Mouse (Mus musculus) hindbrain, embryonic 13.5 days (tissue): ENCODE results near the gene Fam196b. TPM values are rescaled to one million over a fixed set of nuclear protein-coding genes. Genes with fewer than 3 reads are reported as not detected.

Experiments used
- ATAC-seq: fragments of 200-750 bp; cut with Nextera tagmentation; 2 replicates; pipeline ENCODE4 v1.8.0; 2017; ENCODE audit warnings: moderate TSS enrichment; ENCODE audit not compliant: low FRiP score
- H3K27ac ChIP-seq: fragments of 300-500 bp; sonication (generic); 2 replicates; pipeline ENCODE4 v1.5.1; 2015; ENCODE audit warnings: inconsistent platforms, mild to moderate bottlenecking, moderate library complexity
- H3K27me3 ChIP-seq: fragments of 300-500 bp; sonication (generic); 2 replicates; pipeline ENCODE4 v1.6.1; 2015; ENCODE audit warnings: mild to moderate bottlenecking, inconsistent platforms
- H3K36me3 ChIP-seq: fragments of 300-500 bp; sonication (generic); 2 replicates; pipeline ENCODE4 v1.6.1; 2015; ENCODE audit warnings: mild to moderate bottlenecking, inconsistent platforms
- H3K4me1 ChIP-seq: fragments of 300-500 bp; sonication (generic); replicated peaks from 2 replicates; pipeline ENCODE4 v1.6.1; 2015; ENCODE audit warnings: inconsistent platforms
- H3K4me2 ChIP-seq: fragments of 300-500 bp; sonication (generic); 2 replicates; pipeline ENCODE4 v1.6.1; 2015; ENCODE audit warnings: inconsistent platforms, mild to moderate bottlenecking, moderate library complexity
- H3K4me3 ChIP-seq: fragments of 300-500 bp; sonication (generic); 2 replicates; pipeline ENCODE4 v1.5.1; 2015; ENCODE audit warnings: mild to moderate bottlenecking, inconsistent platforms
- H3K9ac ChIP-seq: fragments of 300-500 bp; sonication (generic); 2 replicates; pipeline ENCODE4 v1.6.1; 2015; ENCODE audit warnings: mild to moderate bottlenecking, inconsistent platforms
- H3K9me3 ChIP-seq: fragments of 300-500 bp; sonication (generic); 2 replicates; pipeline ENCODE4 v1.6.1; 2016; ENCODE audit warnings: inconsistent platforms
- WGBS: fragments of 180-500 bp; shearing (Covaris S2); methylation state at CpG from one replicate; pipeline ENCODE4 v1.1.7; 2015; 5-methylcytosine and 5-hydroxymethylcytosine counted together
- polyA plus RNA-seq: library from polyadenylated mRNA; unstranded; fragments of >200 nt; fragmentation: Nextera tagmentation; extraction: Ambion mirVana; gene quantifications from 2 replicates; pipeline ENCODE4 v1.2.1, GENCODE M21; 2015

Gene Fam196b
- 3.5 and 3.8 TPM in 2 replicates for polyA plus RNA-seq

DNA sequence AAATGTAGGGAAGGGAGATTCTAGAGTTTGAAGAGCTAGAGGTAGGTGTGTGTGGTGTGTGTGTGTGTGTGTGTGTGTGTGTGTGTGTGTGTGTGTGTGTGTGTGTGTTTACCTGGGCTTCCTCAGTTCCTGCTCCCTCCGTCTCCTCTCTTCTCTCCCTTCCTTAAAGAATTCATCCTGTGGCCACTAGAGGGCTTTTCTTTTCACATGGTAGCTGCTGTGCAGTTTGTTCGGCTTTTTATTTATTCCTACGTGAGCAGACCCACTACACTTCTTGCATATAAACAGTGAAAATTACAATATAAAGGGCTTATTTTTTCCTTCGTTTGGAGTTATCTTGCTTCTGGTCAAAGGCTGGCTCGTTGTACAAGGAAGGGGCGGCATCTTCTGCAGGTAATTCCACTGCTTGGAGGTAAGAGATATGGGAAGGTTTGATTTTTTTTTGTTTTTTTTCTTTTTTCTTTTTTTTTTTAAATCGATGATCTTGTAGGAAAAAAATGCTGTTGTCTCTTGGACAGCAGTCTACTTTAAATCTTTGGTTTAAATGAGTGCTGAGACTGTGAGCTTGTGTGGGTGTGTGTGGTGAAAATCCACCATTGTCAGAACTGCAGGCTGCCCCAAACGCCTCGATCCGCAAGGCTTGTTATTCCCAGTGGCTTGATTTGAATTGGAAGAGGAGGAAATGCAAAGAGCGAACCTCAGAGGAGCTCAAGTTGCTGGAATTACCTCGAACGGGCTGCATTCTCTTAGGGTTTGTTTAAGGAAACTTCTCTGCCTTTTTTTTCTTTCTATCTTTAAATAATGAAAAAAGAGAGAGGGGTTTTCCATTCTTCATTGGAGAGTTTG lies at the start of gene Fam196b:
Gene Fam196b, plus strand, starts transcription at position 289 of the 846 bp plus-strand sequence.
- Histone ChIP-seq H3K27me3 (peaks cover 15% of the 10 kb centered on the region; the same call in 1 of the 2 replicates), H3K27ac (peak within 1 kb of the TSS; percentile 68), H3K9ac (peak within 1 kb of the TSS; percentile 69), H3K36me3 (no peaks in the 10 kb centered on the region), H3K4me3 (peak within 1 kb of the TSS; percentile 43), H3K4me1 (peaks cover 33% of the 10 kb centered on the region), H3K9me3 (no peaks in the 10 kb centered on the region), H3K4me2 (peak within 1 kb of the TSS; percentile 55)
- ATAC-seq = peak; percentile 72
- 2% methylated on average over 13 of the region's 13 CpGs for WGBS

GRCm38 (mm10) chr11:34272016-34272415 lies 42.6 kb upstream of the Fam196b start:
- no peak overlapping the region for H3K27ac ChIP-seq
- H3K9me3 ChIP-seq = no peaks in the 10 kb centered on the region
- 49% methylated on average over 10 of the region's 10 CpGs for WGBS
- H3K27me3 ChIP-seq = peaks cover 30% of the 10 kb centered on the region
- no peak overlapping the region for H3K4me3 ChIP-seq
- H3K4me2 ChIP-seq = no peak overlapping the region
- no peak overlapping the region for H3K9ac ChIP-seq
- peaks cover 17% of the 10 kb centered on the region for H3K4me1 ChIP-seq
- no peaks in the 10 kb centered on the region for H3K36me3 ChIP-seq
- no peak for ATAC-seq

GRCm38 (mm10) chr11:34275941-34276340 lies 38.7 kb upstream of the Fam196b start:
- ATAC-seq = no peak
- H3K9me3 ChIP-seq = no peaks in the 10 kb centered on the region
- H3K4me3 ChIP-seq = no peak overlapping the region
- peaks cover 57% of the 10 kb centered on the region for H3K27me3 ChIP-seq
- no peak overlapping the region for H3K27ac ChIP-seq
- no peak overlapping the region for H3K9ac ChIP-seq
- H3K4me2 ChIP-seq = no peak overlapping the region
- peaks cover 17% of the 10 kb centered on the region for H3K4me1 ChIP-seq
- 35% methylated on average over 2 of the region's 2 CpGs for WGBS
- no peaks in the 10 kb centered on the region for H3K36me3 ChIP-seq

DNA sequence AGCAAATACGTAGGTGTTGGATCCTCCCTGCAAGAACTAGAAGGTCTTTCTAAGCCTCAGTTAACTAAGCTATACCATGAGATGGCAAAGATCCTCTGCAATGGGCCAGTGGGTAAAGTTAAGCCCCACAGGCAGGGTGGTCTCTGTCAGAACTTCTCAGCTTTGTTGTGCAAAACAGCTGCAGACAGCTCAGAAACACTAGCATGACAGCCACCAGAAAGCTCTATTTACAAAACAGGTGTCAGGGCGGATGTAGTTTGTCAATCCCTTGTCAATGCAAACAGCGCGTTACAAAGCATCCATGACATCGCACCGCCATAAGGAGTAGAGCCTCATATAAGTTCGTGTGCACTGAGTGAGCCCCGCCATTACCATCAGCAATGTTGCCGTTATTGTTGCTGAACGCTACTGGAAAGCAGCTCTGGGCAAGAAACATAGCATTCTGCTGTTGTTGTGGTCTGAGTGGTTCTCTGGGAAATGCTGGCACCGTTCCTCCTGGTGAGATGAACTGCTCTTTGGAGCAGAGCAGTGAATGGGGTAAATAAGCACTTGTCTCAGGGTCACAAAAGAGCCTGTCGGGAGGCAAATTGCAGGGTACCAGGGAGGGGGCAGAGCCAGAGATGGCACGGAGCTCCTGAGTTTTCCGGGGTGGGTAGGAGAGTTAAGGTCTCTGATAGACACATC lies 38.1 kb upstream of the Fam196b start:
- 25% methylated on average over 14 of the region's 14 CpGs for WGBS
- H3K4me3 ChIP-seq = no peak overlapping the region

DNA sequence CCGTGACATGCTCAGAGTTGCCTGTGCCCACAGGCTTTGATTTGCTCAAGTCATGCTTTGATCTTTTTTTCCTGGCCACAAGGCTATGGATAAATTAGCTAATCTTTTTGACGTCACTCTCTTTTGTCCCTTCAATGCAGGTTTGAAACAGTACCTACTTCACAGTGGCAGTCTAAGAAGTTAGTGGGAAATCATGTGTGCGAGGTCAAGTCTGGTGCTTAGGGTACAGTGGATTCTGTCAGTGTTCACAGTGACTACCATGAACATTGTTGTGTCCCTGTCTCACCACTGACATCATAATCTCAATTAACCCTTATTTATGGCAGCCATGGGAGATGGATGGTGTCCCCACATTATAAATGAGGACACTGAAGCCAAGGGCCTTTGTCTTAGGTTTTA lies 37.6 kb upstream of the Fam196b start:
- peak; percentile 21; the same call in 1 of the 2 replicates for ATAC-seq
- H3K9me3 ChIP-seq = no peaks in the 10 kb centered on the region
- peaks cover 12% of the 10 kb centered on the region for H3K4me1 ChIP-seq
- H3K27ac ChIP-seq = no peak overlapping the region
- H3K4me2 ChIP-seq = peak overlapping the region; percentile 39
- no peak overlapping the region for H3K4me3 ChIP-seq
- no peak overlapping the region for H3K9ac ChIP-seq
- H3K27me3 ChIP-seq = peaks cover 61% of the 10 kb centered on the region
- no peaks in the 10 kb centered on the region for H3K36me3 ChIP-seq
- 49% methylated on average over 3 of the region's 3 CpGs for WGBS

More for the DNA sequence above, 38.1 kb upstream of the Fam196b start:
- ATAC-seq = peak; percentile 76
- no peak overlapping the region for H3K9ac ChIP-seq
- H3K4me1 ChIP-seq = peaks cover 17% of the 10 kb centered on the region
- peak overlapping the region; percentile 39 for H3K4me2 ChIP-seq
- H3K9me3 ChIP-seq = no peaks in the 10 kb centered on the region
- H3K36me3 ChIP-seq = no peaks in the 10 kb centered on the region
- H3K27ac ChIP-seq = no peak overlapping the region
- H3K27me3 ChIP-seq = peaks cover 61% of the 10 kb centered on the region

DNA sequence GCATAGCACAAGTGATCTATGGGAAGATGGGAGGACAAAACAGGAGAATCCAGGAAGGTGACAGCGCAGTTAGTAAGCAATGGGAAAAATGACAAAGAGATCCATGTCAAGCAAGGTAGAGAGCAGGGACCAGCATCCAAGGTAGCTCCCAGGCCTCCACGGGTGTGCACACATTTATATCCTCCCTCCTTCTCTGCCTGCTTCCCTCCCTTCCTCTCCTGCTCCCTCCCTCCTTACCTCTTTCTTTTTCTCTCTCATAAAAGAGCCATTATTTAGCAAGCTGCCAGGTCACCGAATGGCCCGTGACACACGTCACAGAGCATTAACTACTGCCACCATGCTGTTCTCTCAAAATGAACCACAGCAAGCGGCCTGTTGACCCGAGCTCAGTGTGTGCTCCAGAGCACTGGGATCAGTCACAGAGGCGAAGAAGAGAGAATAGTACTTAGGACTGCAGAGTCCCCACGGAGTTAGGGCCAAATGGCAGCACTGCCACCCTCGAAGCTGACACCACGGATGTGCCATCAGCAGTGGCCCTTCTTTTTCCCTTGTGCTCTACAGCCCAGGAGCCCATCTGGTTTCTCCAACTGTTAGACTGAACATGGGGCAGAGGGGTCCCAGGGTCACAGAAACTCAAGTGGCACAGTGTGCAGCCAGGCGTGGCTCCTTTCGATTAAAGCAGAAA lies 30.4 kb upstream of the Fam196b start:
- Histone ChIP-seq H3K27ac (no peak overlapping the region), H3K9ac (no peak overlapping the region), H3K4me1 (peaks cover 10% of the 10 kb centered on the region), H3K9me3 (no peaks in the 10 kb centered on the region), H3K36me3 (no peaks in the 10 kb centered on the region), H3K27me3 (peaks cover 45% of the 10 kb centered on the region), H3K4me2 (no peak overlapping the region), H3K4me3 (no peak overlapping the region)
- no peak for ATAC-seq
- WGBS = 15% methylated on average over 13 of the region's 13 CpGs

GRCm38 (mm10) chr11:34290265-34290664 lies 24.4 kb upstream of the Fam196b start:
- ATAC-seq = no peak
- Histone ChIP-seq H3K9me3 (no peaks in the 10 kb centered on the region), H3K36me3 (no peaks in the 10 kb centered on the region), H3K4me2 (no peak overlapping the region), H3K27me3 (peaks cover 11% of the 10 kb centered on the region), H3K4me3 (no peak overlapping the region), H3K9ac (no peak overlapping the region), H3K4me1 (peaks cover 10% of the 10 kb centered on the region), H3K27ac (no peak overlapping the region)
- WGBS = 35% methylated on average over 4 of the region's 4 CpGs

- Histone ChIP-seq H3K9me3 (no peaks in the 10 kb centered on the region), H3K4me3 (no peak overlapping the region)
- WGBS = 9% methylated on average over 2 of the region's 2 CpGs
Observed at GRCm38 (mm10) chr11:34290708-34291107, 23.9 kb upstream of the Fam196b start.

GRCm38 (mm10) chr11:34291304-34291703 lies 23.3 kb upstream of the Fam196b start:
- Histone ChIP-seq H3K9ac (no peak overlapping the region), H3K4me3 (no peak overlapping the region), H3K27ac (peak overlapping the region; percentile 24; the same call in 1 of the 2 replicates), H3K36me3 (no peaks in the 10 kb centered on the region), H3K27me3 (peaks cover 3% of the 10 kb centered on the region; the same call in 1 of the 2 replicates), H3K9me3 (no peaks in the 10 kb centered on the region), H3K4me1 (peaks cover 10% of the 10 kb centered on the region), H3K4me2 (no peak overlapping the region)
- WGBS = 58% methylated on average over 3 of the region's 3 CpGs
- ATAC-seq = no peak

More at GRCm38 (mm10) chr11:34290708-34291107, 23.9 kb upstream of the Fam196b start:
- peaks cover 10% of the 10 kb centered on the region for H3K4me1 ChIP-seq
- H3K27ac ChIP-seq = peak overlapping the region; percentile 24; the same call in 1 of the 2 replicates
- no peak overlapping the region for H3K9ac ChIP-seq
- H3K27me3 ChIP-seq = peaks cover 9% of the 10 kb centered on the region
- no peak for ATAC-seq
- no peaks in the 10 kb centered on the region for H3K36me3 ChIP-seq
- no peak overlapping the region for H3K4me2 ChIP-seq

GRCm38 (mm10) chr11:34297698-34298378 lies 16.8 kb upstream of the Fam196b start:
- WGBS = 45% methylated on average over 5 of the region's 5 CpGs
- Histone ChIP-seq H3K9ac (no peak overlapping the region), H3K4me2 (no peak overlapping the region), H3K4me3 (no peak overlapping the region), H3K4me1 (peaks cover 10% of the 10 kb centered on the region), H3K27me3 (no peaks in the 10 kb centered on the region), H3K36me3 (no peaks in the 10 kb centered on the region), H3K27ac (no peak overlapping the region), H3K9me3 (no peaks in the 10 kb centered on the region)
- ATAC-seq = 0 out of 2 replicates have a peak, but pooled peaks have one; percentile 74

DNA sequence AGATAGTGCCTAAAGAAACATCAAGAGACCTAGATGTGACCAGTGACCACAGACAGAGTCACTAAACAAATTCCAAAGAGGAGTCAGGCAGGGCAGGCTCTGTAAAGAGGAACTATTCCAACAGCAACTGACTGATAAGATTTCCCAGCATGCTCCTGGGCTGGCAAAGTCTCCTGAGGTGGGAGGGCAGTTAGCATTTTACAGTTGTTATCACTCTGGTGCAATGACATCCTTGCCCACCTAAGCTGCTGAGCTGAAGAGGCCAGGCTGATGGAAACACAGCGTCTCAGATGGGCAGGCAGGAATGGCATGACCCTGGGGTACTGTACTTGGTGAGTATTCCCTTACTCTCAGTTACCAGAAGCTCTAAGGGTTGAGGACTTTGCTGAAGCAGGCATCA lies 15.1 kb upstream of the Fam196b start:
- no peak for ATAC-seq
- H3K4me3 ChIP-seq = no peak overlapping the region
- WGBS = 79% methylated on average over 1 of the region's 1 CpGs
- H3K27me3 ChIP-seq = no peaks in the 10 kb centered on the region
- H3K4me2 ChIP-seq = no peak overlapping the region
- no peak overlapping the region for H3K27ac ChIP-seq
- peaks cover 10% of the 10 kb centered on the region for H3K4me1 ChIP-seq
- no peak overlapping the region for H3K9ac ChIP-seq
- no peaks in the 10 kb centered on the region for H3K36me3 ChIP-seq
- no peaks in the 10 kb centered on the region for H3K9me3 ChIP-seq
